Mouse (Mus musculus): ENCODE results near the gene Rapgef1. TPM values are rescaled to one million over a fixed set of nuclear protein-coding genes. Genes with fewer than 3 reads are reported as not detected.
"Not testable (repeated sequence)": the region's sequence is repeated elsewhere in the genome, so short reads cannot be mapped to it uniquely, and the experiment has no call there.

Gene Rapgef1
- polyA plus RNA-seq, 1 experiment from 2014 or later, result 19.8 TPM

GRCm38 (mm10) chr2:29771611-29772461 lies 152.3 kb downstream of the Rapgef1 start:
- WGBS, result 90% methylated on average over 8 of the region's 8 CpGs
- no peak for ATAC-seq
- no peak overlapping the region for H3K4me3 ChIP-seq (replicated peaks)

GRCm38 (mm10) chr2:29773323-29773722 lies 153.8 kb downstream of the Rapgef1 start:
- no peak for ATAC-seq
- no peak overlapping the region for H3K4me2 ChIP-seq (replicated peaks)
- no peaks in the 10 kb centered on the region for H3K4me1 ChIP-seq (replicated peaks)
- 97% methylated on average over 4 of the region's 4 CpGs for WGBS
- H3K9ac ChIP-seq (replicated peaks), result no peak overlapping the region
- H3K27me3 ChIP-seq, result no peaks in the 10 kb centered on the region
- H3K27ac ChIP-seq, result no peak overlapping the region
- H3K36me3 ChIP-seq, result peaks cover 47% of the 10 kb centered on the region
- H3K9me3 ChIP-seq, result no peaks in the 10 kb centered on the region
- no peak overlapping the region for H3K4me3 ChIP-seq (replicated peaks)

More at GRCm38 (mm10) chr2:29771611-29772461, 152.3 kb downstream of the Rapgef1 start:
- Histone ChIP-seq H3K4me1 (replicated peaks) (no peaks in the 10 kb centered on the region), H3K36me3 (peaks cover 32% of the 10 kb centered on the region), H3K9ac (replicated peaks) (no peak overlapping the region), H3K9me3 (no peaks in the 10 kb centered on the region), H3K4me2 (replicated peaks) (no peak overlapping the region), H3K27me3 (no peaks in the 10 kb centered on the region), H3K27ac (no peak overlapping the region)

- H3K4me3 ChIP-seq (replicated peaks); H3K4me1 ChIP-seq (replicated peaks); ATAC-seq; H3K9ac ChIP-seq (replicated peaks); H3K9me3 ChIP-seq; H3K27ac ChIP-seq; H3K4me2 ChIP-seq (replicated peaks); H3K27me3 ChIP-seq: not testable (repeated sequence)
- WGBS, result 97% methylated on average over 2 of the region's 2 CpGs
- H3K36me3 ChIP-seq, result peaks cover 94% of the 10 kb centered on the region
Observed at GRCm38 (mm10) chr2:29781256-29781655, 161.7 kb downstream of the Rapgef1 start.

DNA sequence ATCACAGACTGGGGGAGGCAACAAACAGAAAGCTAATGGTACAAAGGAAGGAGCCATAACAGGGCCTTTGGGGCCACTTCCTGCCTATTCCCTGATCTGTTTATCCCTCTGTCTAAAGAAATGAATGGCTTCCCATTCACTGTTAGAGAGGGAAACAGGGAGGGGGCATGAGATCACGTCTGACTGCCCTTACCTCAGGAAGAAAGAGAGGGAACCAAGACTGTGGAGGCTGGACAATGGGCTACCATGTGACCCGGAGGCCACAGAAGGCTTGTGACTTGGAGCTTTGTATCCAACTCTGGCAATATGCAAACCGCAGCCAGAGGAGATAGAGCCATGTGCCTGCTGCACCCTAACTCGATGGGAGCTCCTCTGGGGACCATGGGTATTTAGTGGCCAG lies 164.8 kb downstream of the Rapgef1 start:
- peaks cover 65% of the 10 kb centered on the region for H3K36me3 ChIP-seq
- H3K4me2 ChIP-seq (replicated peaks), result no peak overlapping the region
- H3K4me1 ChIP-seq (replicated peaks), result peaks cover 20% of the 10 kb centered on the region
- WGBS, result 79% methylated on average over 4 of the region's 4 CpGs
- no peaks in the 10 kb centered on the region for H3K27me3 ChIP-seq
- no peak overlapping the region for H3K9ac ChIP-seq (replicated peaks)
- H3K9me3 ChIP-seq, result no peaks in the 10 kb centered on the region
- no peak overlapping the region for H3K27ac ChIP-seq
- no peak overlapping the region for H3K4me3 ChIP-seq (replicated peaks)
- ATAC-seq, result no peak

DNA sequence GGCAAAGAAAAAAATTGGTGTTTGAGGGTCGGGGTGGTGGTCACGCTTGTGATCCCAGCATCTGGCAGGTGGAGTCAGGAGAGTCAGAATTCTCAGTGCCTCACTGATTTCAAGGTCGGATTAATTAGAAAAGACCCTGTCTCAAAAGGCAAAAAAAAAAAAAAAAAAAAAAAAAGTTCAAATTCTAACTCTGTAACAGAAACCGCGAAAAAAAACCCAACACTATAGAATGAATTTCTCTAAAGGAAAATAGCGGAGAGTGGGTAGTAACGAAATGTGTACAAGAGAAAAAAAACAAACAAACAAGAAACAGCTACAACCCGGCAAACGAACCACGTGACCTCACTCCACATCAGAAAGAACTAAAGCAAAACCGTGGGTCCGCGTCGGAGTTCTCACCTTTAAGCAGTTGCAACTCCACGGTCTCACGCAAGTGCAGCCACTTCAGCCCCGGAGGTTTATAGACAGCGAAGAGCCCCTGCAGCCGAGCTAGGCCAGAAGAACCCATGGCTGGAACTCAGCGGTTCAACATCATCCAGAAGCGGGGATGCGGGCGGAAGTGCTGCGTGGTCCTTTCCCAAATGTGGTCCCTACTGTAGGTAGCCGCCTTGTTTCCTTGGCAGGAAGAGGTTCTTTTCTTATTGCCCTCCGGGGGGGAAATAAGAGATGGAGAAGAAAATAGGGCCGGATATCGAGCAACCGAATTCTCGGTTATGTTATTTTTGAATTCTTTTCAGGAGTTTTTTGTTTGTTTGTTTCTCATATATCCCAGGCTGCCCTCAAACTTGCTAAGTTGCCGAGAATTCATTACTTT lies 167.8 kb downstream of the Rapgef1 start, which contains the start of gene Coq4:
Coq4 (plus strand) TSS at position 390 of the 814 bp plus-strand sequence.
- peak within 1 kb of the TSS; percentile 82 for H3K4me3 ChIP-seq (replicated peaks)
- peak; percentile 88 for ATAC-seq
- H3K4me2 ChIP-seq (replicated peaks), result peak within 1 kb of the TSS; percentile 74
- H3K27ac ChIP-seq, result peak within 1 kb of the TSS; percentile 78
- H3K9ac ChIP-seq (replicated peaks), result peak within 1 kb of the TSS; percentile 85
- H3K4me1 ChIP-seq (replicated peaks), result peaks cover 21% of the 10 kb centered on the region
- H3K9me3 ChIP-seq, result no peaks in the 10 kb centered on the region
- peaks cover 60% of the 10 kb centered on the region for H3K36me3 ChIP-seq
- under 1% methylated on average over 31 of the region's 31 CpGs for whole genome bisulfite sequencing
- no peaks in the 10 kb centered on the region for H3K27me3 ChIP-seq

- ATAC-seq, result peak; percentile 92
- H3K27ac ChIP-seq, result peak within 1 kb of the TSS; percentile 78
- peaks cover 60% of the 10 kb centered on the region for H3K36me3 ChIP-seq
- H3K9ac ChIP-seq (replicated peaks), result peak within 1 kb of the TSS; percentile 85
- peak within 1 kb of the TSS; percentile 82 for H3K4me3 ChIP-seq (replicated peaks)
- H3K4me2 ChIP-seq (replicated peaks), result peak within 1 kb of the TSS; percentile 74
- H3K27me3 ChIP-seq, result no peaks in the 10 kb centered on the region
- peaks cover 21% of the 10 kb centered on the region for H3K4me1 ChIP-seq (replicated peaks)
- H3K9me3 ChIP-seq, result no peaks in the 10 kb centered on the region
- WGBS, result 1% methylated on average over 45 of the region's 45 CpGs
Observed at GRCm38 (mm10) chr2:29787937-29788681, 168.6 kb downstream of the Rapgef1 start, which contains the start of gene Trub2. TSS of gene Trub2 (minus strand) at chr2:29788502.

Other genes with a start within 250 kb of the Rapgef1 start
- 0.24 TPM in 1 of 2 replicates, not detected in the other for gene Gm13420, start 132.0 kb downstream of the Rapgef1 start, polyA plus RNA-seq (2015; fragmentation: Nextera tagmentation; extraction: Ambion mirVana)
- gene Gm13547, start 139.6 kb downstream of the Rapgef1 start, polyA plus RNA-seq (2015; fragmentation: Nextera tagmentation; extraction: Ambion mirVana), result 0.67 and 0.69 TPM in 2 replicates
- gene Coq4, start 167.8 kb downstream of the Rapgef1 start, polyA plus RNA-seq (2015; fragmentation: Nextera tagmentation; extraction: Ambion mirVana), result 30.0 and 33.5 TPM in 2 replicates
- gene Trub2, start 168.8 kb downstream of the Rapgef1 start, polyA plus RNA-seq (2015; fragmentation: Nextera tagmentation; extraction: Ambion mirVana), result 44.7 and 45.5 TPM in 2 replicates
- gene Slc27a4, start 182.9 kb downstream of the Rapgef1 start, polyA plus RNA-seq (2015; fragmentation: Nextera tagmentation; extraction: Ambion mirVana), result 29.5 and 32.5 TPM in 2 replicates
- gene Urm1, start 200.4 kb downstream of the Rapgef1 start, polyA plus RNA-seq (2015; fragmentation: Nextera tagmentation; extraction: Ambion mirVana), result 21.4 and 23.1 TPM in 2 replicates
- gene Cercam, start 249.4 kb downstream of the Rapgef1 start, polyA plus RNA-seq (2015; fragmentation: Nextera tagmentation; extraction: Ambion mirVana), result 14.6 and 20.7 TPM in 2 replicates